Mouse (Mus musculus) right cerebral cortex, postnatal 36 days (tissue): ENCODE measurements around the gene Gm12184.
"Not testable (repeated sequence)": the region's sequence is repeated elsewhere in the genome, so short reads cannot be mapped to it uniquely, and the experiment has no call there.

Experiments used
- DNase-seq, 2 experiments: peaks; one replicate each; pipeline ENCODE4 v3.0.0; 2022; ENCODE audit warnings: low spot score in 2 of 2, mixed read lengths in 1 of 2

Gm12184 gene

GRCm38 (mm10) chr11:48846881-48847280, 20.4 kb upstream of the Gm12184 start:
- no peak for DNase-seq

- not testable (repeated sequence) for DNase-seq
Measured at GRCm38 (mm10) chr11:48846362-48846761, 19.9 kb upstream of the Gm12184 start.

- DNase-seq = no peak
Measured at GRCm38 (mm10) chr11:48845244-48845815, 18.9 kb upstream of the Gm12184 start.

GRCm38 (mm10) chr11:48844309-48844708, 17.9 kb upstream of the Gm12184 start:
- DNase-seq = no peak

GRCm38 (mm10) chr11:48843202-48843601, 16.7 kb upstream of the Gm12184 start:
- DNase-seq = no peak

GRCm38 (mm10) chr11:48842378-48842792, 15.9 kb upstream of the Gm12184 start:
- no peak for DNase-seq

GRCm38 (mm10) chr11:48841213-48841612, 14.8 kb upstream of the Gm12184 start:
- DNase-seq = no peak

GRCm38 (mm10) chr11:48840805-48841204, 14.3 kb upstream of the Gm12184 start:
- DNase-seq = no peak

GRCm38 (mm10) chr11:48838879-48839680, 12.6 kb upstream of the Gm12184 start:
- DNase-seq = no peak

GRCm38 (mm10) chr11:48838181-48838797, 11.8 kb upstream of the Gm12184 start:
- no peak for DNase-seq

GRCm38 (mm10) chr11:48837310-48838180, 11.1 kb upstream of the Gm12184 start:
- DNase-seq = peak in 1 of 2 experiments; percentile 48

- no peak for DNase-seq
Measured at GRCm38 (mm10) chr11:48836990-48837309, 10.5 kb upstream of the Gm12184 start.

GRCm38 (mm10) chr11:48835923-48836322, 9.5 kb upstream of the Gm12184 start:
- DNase-seq = no peak

GRCm38 (mm10) chr11:48833731-48834639, 7.5 kb upstream of the Gm12184 start:
- DNase-seq = peak; percentile 87 to 90

GRCm38 (mm10) chr11:48833078-48833730, 6.7 kb upstream of the Gm12184 start:
- DNase-seq = no peak

GRCm38 (mm10) chr11:48831273-48831672, 4.8 kb upstream of the Gm12184 start:
- DNase-seq = no peak

- no peak for DNase-seq
Measured at GRCm38 (mm10) chr11:48830279-48830678, 3.8 kb upstream of the Gm12184 start.

- DNase-seq = no peak
Measured at GRCm38 (mm10) chr11:48827926-48828325, 1.5 kb upstream of the Gm12184 start.

GRCm38 (mm10) chr11:48826752-48827096, 269 bp upstream of the Gm12184 start:
- DNase-seq = no peak

GRCm38 (mm10) chr11:48824311-48824830, 2.1 kb downstream of the Gm12184 start:
- no peak for DNase-seq
